Mouse (Mus musculus) spleen, adult 2 months (tissue): Measurements from ENCODE around the gene Hsf2bp. TPM values are rescaled to one million over a fixed set of nuclear protein-coding genes. Genes with fewer than 3 reads are reported as not detected.
A peak's percentile ranks its signal among the peaks of the same experiment; 100 is the strongest.

Experiments
- DNase-seq, 2 experiments: peaks; one replicate each; pipeline versions ENCODE4 v3.0.0 to v3.0.0-alpha.2; 2012 to 2021; ENCODE audit warnings: low spot score in 2 of 2, low read depth in 1 of 2
- H3K27ac ChIP-seq: fragments of 200-500 bp; 2 replicates; pipeline ENCODE4 v1.5.1; 2012; ENCODE audit warnings: low read length, inconsistent platforms; ENCODE audit not compliant: insufficient read depth
- H3K27me3 ChIP-seq: fragments of 200-500 bp; 2 replicates; pipeline ENCODE4 v1.6.1; 2012; ENCODE audit warnings: mild to moderate bottlenecking, moderate library complexity, low read length, inconsistent platforms; ENCODE audit not compliant: control insufficient read depth, insufficient read depth
- H3K36me3 ChIP-seq: fragments of 200-500 bp; 2 replicates; pipeline ENCODE4 v1.6.1; 2012; ENCODE audit warnings: mild to moderate bottlenecking, low read length, inconsistent platforms; ENCODE audit not compliant: control insufficient read depth, insufficient read depth
- H3K4me1 ChIP-seq: fragments of 200-500 bp; 2 replicates; pipeline ENCODE4 v1.6.1; 2011; ENCODE audit warnings: inconsistent platforms; ENCODE audit not compliant: control insufficient read depth, insufficient read depth, insufficient read length
- H3K4me3 ChIP-seq: fragments of 200-500 bp; 2 replicates; pipeline ENCODE4 v1.5.1; 2011; ENCODE audit warnings: mild to moderate bottlenecking, inconsistent platforms; ENCODE audit not compliant: insufficient read depth, insufficient read length; ENCODE audit errors: extremely low read depth
- CTCF ChIP-seq: fragments of 200-500 bp; IDR thresholded peaks from 2 replicates; pipeline ENCODE4 v1.5.1; 2011; ENCODE audit warnings: mild to moderate bottlenecking, inconsistent platforms; ENCODE audit not compliant: insufficient read depth, insufficient read length, insufficient replicate concordance; ENCODE audit errors: extremely low read depth
- POLR2A ChIP-seq: fragments of 200-500 bp; IDR thresholded peaks from 2 replicates; pipeline ENCODE4 v1.6.1; 2011; ENCODE audit warnings: low read depth, low read length, inconsistent platforms
- WGBS: fragments of 180-500 bp; shearing (Covaris S2); methylation state at CpG from one replicate; pipeline ENCODE4 v1.1.7; 2018; 5-methylcytosine and 5-hydroxymethylcytosine counted together
- polyA plus RNA-seq: library from polyadenylated mRNA; depleted of rRNA; stranded (reverse); fragments of >200 nt; gene quantifications from 2 replicates; pipeline ENCODE4 v1.2.3, GENCODE M21; 2012

Gene Hsf2bp
- polyA plus RNA-seq, 1 experiment: 0.15 TPM

DNA sequence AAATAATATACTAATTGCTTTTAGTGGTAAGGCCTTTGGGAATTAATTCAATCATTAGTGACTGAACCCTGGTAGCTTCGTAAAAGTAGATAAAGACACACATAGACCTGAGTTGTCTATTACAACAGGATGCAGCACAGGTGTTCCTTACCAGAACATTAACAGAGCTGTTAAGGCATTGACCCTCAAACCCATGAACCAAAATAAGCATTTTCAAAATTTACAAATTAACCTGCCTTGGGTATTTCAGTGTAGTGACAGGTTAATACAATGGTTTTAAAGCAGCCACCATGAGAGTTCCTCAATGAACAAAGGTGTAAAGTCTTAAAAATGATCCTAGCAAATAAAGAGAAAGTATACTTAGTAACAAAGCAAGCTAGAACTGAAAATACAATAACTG is 69.6 kb downstream of the Hsf2bp start:
- TF ChIP-seq POLR2A: no peak
- no peak for TF ChIP-seq CTCF
- Histone ChIP-seq H3K27me3 (no peaks in the 10 kb centered on the region), H3K27ac (no peak overlapping the region), H3K4me3 (no peak overlapping the region), H3K4me1 (peaks cover 5% of the 10 kb centered on the region), H3K36me3 (no peaks in the 10 kb centered on the region)
- DNase-seq: no peak
- 84% methylated on average over 1 of the region's 1 CpGs for WGBS

DNA sequence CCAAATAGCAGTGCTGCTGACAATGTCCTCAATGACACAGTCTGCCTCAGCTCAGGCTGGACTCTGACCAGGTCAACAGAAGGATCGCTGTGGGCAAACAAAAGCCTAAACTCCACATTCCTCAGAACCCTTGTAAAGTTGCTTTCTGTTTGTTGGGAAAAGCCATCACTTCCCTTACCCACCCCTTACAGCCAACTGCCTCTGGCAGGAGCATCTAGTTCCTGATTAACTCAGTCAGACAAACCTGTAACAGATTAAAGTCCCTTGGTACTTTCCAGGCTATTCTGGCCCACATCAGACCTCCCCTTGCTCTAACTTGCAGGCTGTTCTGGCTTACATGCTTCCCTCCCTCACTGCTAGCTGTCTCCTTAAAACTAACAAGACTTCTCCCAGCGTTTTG is 70.5 kb downstream of the Hsf2bp start:
- DNase-seq: no peak
- no peak for TF ChIP-seq POLR2A
- no peak for TF ChIP-seq CTCF
- H3K36me3 ChIP-seq: no peaks in the 10 kb centered on the region
- peaks cover 5% of the 10 kb centered on the region for H3K4me1 ChIP-seq
- 0 out of 2 replicates have a peak overlapping the region, but pooled peaks have one; percentile 17 for H3K27ac ChIP-seq
- H3K27me3 ChIP-seq: no peaks in the 10 kb centered on the region
- no peak overlapping the region for H3K4me3 ChIP-seq
- 43% methylated on average over 2 of the region's 2 CpGs for WGBS

DNA sequence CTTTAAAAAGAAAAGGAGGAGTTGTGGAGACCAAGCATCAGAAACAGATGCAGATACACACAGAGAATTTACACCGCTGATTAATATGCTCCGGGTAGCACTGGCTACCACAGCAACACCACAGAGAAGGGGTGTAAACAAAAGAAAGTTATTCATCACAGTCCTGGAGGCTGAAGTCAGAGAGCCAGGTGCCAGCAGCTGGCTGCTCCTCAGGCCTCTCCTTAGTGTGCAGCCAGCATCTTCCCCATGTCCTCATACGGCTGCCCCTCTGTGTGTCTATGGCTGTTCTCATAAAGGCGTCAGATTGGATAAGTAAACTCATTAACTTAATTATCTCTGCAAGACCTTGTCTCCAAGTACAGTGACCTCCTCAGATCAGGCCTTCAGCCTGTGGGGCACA is 73.2 kb downstream of the Hsf2bp start:
- TF ChIP-seq CTCF (no peak), POLR2A (no peak)
- H3K36me3 ChIP-seq: no peaks in the 10 kb centered on the region
- no peaks in the 10 kb centered on the region for H3K27me3 ChIP-seq
- peaks cover 5% of the 10 kb centered on the region for H3K4me1 ChIP-seq
- DNase-seq: no peak
- no peak overlapping the region for H3K27ac ChIP-seq
- no peak overlapping the region for H3K4me3 ChIP-seq
- WGBS: 89% methylated on average over 4 of the region's 4 CpGs

DNA sequence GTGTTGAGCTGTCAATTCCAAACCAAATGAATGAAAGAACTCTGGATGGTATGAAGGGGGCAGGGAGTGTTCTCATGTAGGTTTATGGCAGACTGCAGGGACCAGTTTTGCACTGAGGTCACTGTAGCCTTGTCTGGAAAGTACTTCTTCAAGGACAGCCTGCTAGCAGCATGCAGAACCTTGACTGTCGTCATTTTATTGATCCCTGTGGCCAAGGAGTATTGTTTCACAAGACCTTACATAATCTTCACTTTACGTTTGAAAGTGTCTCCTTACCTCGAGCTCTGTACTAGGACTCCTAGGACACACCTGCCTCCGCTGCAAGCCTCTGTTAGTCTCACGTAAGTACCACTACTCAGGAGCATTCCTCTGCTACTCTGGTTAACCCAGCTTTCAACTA is 73.9 kb downstream of the Hsf2bp start:
- TF ChIP-seq POLR2A (no peak), CTCF (no peak)
- Histone ChIP-seq H3K4me3 (no peak overlapping the region), H3K27me3 (no peaks in the 10 kb centered on the region), H3K36me3 (no peaks in the 10 kb centered on the region), H3K27ac (no peak overlapping the region), H3K4me1 (peaks cover 3% of the 10 kb centered on the region)
- no peak for DNase-seq
- WGBS: 90% methylated on average over 5 of the region's 5 CpGs

DNA sequence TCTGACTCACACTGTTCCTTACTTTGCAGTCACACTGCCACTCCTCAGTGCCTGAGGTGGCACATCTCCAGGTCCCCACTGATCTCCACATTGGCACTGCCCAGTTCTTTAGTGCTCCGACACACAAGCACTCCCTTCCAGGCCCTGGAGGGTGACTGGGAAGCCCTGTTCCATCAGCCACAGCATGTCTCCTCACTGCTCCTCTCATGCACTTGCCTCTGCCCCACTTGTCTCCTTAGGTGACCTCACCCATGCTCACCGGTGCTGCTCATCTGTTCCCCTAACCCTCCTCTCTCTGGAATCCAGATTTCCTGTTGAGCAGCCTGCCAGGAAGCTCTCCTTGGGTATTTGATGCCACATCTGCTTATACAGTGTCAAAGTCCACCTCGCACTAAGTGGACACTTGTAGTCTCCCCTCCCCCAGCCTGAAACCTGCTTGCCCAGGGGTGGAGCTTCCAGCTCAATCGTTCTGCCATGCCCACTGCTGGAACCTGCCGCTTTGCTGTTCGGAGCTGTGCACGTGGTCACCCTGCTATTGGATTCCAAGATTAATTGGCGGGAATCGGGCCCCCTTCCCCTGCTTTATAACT is 81.5 kb downstream of the Hsf2bp start:
- Histone ChIP-seq H3K27me3 (no peaks in the 10 kb centered on the region), H3K36me3 (no peaks in the 10 kb centered on the region), H3K4me1 (no peaks in the 10 kb centered on the region), H3K4me3 (no peak overlapping the region), H3K27ac (no peak overlapping the region)
- DNase-seq: no peak
- WGBS: 94% methylated on average over 9 of the region's 9 CpGs
- TF ChIP-seq CTCF: no peak
- TF ChIP-seq POLR2A: no peak

DNA sequence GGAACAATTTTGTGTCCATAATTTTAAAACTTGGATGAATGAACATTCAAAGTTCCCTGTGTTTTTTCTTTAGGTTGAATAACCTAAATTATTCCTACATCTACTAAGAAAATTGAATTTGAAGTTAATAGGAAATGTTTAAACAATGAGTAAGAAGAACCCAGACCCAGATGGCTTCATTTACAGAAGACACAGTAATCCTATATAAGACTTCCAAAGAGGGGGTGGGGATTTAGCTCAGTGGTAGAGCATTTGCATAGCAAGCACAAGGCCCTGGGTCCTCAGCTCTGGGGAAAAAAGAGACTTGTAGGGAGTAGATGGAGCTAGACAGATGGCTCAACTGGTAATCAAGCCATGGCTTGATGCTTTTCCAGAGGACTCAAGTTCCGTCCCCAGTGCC is 87.1 kb downstream of the Hsf2bp start:
- 90% methylated on average over 1 of the region's 1 CpGs for WGBS
- no peaks in the 10 kb centered on the region for H3K36me3 ChIP-seq
- TF ChIP-seq POLR2A: no peak
- TF ChIP-seq CTCF: no peak

DNA sequence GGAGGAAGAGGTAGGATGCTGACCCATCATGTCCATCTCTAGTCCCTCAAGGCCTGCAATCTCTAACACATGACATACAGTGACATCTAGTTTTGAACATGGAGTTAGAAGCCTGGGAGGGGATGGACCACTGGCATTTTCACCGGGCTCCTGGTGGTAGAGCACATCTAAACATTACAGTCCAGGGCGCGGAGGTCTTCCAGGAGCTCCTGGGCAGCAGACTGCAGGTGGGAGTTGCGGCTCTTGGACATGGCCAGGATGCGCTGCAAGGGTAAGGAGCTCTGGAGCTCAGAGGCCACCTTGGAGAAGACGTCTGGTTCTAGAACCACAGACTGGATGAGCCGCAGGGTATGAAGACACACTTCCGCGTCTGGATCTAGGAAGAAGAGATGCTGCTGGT is 89.7 kb downstream of the Hsf2bp start:
- Histone ChIP-seq H3K27me3 (no peaks in the 10 kb centered on the region), H3K4me1 (no peaks in the 10 kb centered on the region), H3K4me3 (no peak overlapping the region), H3K27ac (no peak overlapping the region), H3K36me3 (no peaks in the 10 kb centered on the region)
- WGBS: 96% methylated on average over 9 of the region's 9 CpGs
- TF ChIP-seq CTCF (no peak), POLR2A (no peak)
- DNase-seq: no peak

More for the DNA sequence above, 87.1 kb downstream of the Hsf2bp start:
- Histone ChIP-seq H3K27ac (no peak overlapping the region), H3K4me3 (no peak overlapping the region), H3K27me3 (no peaks in the 10 kb centered on the region), H3K4me1 (no peaks in the 10 kb centered on the region)
- no peak for DNase-seq

DNA sequence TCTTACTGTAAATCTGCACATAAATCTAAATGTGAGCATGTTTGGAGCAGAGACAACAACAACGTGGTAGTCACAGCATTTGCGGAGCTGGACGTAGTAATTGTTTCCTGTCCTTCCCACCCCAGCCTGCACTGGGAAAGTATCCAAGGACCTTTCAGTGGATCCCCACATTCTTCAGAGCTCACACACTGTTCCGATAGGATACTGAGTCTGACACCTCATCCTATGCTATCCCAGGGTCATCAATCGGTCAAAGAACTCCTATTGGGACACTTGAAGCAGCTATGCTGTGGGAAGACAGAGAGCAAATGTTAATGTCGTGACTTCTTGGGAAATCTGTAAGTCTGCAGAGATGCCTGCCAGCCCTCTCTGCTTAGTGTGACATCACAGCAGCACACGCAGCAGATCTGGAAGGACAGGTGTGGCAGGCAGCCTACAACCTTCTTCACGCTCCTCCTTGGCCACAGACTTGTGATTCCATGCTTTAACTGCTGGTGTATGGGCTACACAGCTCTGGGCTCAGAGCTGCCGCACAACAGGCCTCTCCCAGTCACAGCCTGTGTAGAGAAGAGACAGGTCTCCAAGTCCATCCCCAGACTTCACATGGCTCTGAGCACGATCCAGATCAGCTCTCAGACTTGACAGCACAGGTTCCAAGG is 92.1 kb downstream of the Hsf2bp start:
- Histone ChIP-seq H3K4me3 (no peak overlapping the region), H3K27ac (no peak overlapping the region), H3K4me1 (no peaks in the 10 kb centered on the region), H3K27me3 (no peaks in the 10 kb centered on the region), H3K36me3 (no peaks in the 10 kb centered on the region)
- no peak for DNase-seq
- TF ChIP-seq CTCF (no peak), POLR2A (no peak)
- 83% methylated on average over 10 of the region's 10 CpGs for WGBS
